Mouse (Mus musculus): ENCODE data around the gene 3425401B19Rik. TPM values are rescaled to one million over a fixed set of nuclear protein-coding genes. Genes with fewer than 3 reads are reported as not detected.

The 3425401B19Rik gene
- polyA plus RNA-seq, 1 experiment from 2014 or later: 0.22 TPM

DNA sequence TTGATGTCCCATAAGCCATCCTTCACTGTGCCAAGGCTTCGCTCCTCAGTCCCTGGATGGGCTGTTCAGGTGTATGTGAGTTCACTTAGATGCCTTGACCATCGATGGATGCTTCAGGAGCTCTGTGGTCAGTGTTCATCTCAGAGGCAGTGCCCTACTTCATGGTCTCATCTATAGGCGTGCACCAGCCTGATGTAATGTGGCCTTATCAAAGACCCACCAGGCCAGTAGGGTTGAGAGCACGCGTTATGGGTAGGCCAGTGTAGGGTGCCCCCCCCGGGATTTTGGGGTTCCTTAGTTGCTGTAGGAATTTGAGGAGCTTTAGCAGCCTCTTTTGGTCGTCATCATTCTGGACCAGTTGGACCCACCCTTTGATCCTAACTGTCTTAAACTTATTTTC, 60.3 kb downstream of the 3425401B19Rik start:
- Histone ChIP-seq H3K4me2 (no peak overlapping the region), H3K27me3 (ENCODE audit: insufficient read depth, low read length) (no peaks in the 10 kb centered on the region), H3K9me3 (ENCODE audit: low read depth, low read length) (no peaks in the 10 kb centered on the region), H3K4me3 (ENCODE audit: low read depth, low read length) (no peak overlapping the region), H3K27ac (ENCODE audit: low read depth) (no peak overlapping the region), H3K4me1 (ENCODE audit: insufficient read depth) (no peaks in the 10 kb centered on the region), H3K36me3 (ENCODE audit: insufficient read depth) (no peaks in the 10 kb centered on the region), H3K9ac (no peak overlapping the region)
- 84% methylated on average over 7 of the region's 7 CpGs for WGBS
- DNase-seq (no peak), ATAC-seq (ENCODE audit: insufficient read depth) (no peak)
- TF ChIP-seq CTCF (IDR thresholded peaks at IDR 0.05; ENCODE audit: low read depth): no peak

DNA sequence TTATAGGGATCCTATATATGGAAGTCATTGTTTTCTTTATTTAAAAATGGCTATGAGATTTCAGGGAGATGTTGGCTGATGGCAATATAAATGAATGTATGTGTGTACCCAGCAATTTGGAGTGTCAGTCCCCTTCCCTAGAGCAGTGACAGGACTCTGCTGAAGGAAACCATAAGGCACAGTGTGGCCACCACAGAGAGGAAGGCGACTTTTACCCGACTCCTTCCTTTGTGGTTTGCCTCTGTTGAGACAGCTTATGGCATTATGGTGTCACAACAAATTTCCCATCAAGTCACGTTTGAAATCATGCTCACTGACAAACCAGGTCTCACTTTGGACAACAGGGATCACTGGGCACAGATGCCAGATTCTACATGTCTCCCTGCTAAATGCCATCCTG, 60.8 kb downstream of the 3425401B19Rik start:
- Histone ChIP-seq H3K4me1 (ENCODE audit: insufficient read depth) (no peaks in the 10 kb centered on the region), H3K27me3 (ENCODE audit: insufficient read depth, low read length) (no peaks in the 10 kb centered on the region), H3K9me3 (ENCODE audit: low read depth, low read length) (no peaks in the 10 kb centered on the region), H3K4me3 (ENCODE audit: low read depth, low read length) (no peak overlapping the region), H3K9ac (no peak overlapping the region), H3K4me2 (no peak overlapping the region), H3K27ac (ENCODE audit: low read depth) (no peak overlapping the region), H3K36me3 (ENCODE audit: insufficient read depth) (no peaks in the 10 kb centered on the region)
- ATAC-seq (ENCODE audit: insufficient read depth) (no peak), DNase-seq (no peak)
- 60% methylated on average over 3 of the region's 3 CpGs for WGBS
- no peak for TF ChIP-seq CTCF (IDR thresholded peaks at IDR 0.05; ENCODE audit: low read depth)

DNA sequence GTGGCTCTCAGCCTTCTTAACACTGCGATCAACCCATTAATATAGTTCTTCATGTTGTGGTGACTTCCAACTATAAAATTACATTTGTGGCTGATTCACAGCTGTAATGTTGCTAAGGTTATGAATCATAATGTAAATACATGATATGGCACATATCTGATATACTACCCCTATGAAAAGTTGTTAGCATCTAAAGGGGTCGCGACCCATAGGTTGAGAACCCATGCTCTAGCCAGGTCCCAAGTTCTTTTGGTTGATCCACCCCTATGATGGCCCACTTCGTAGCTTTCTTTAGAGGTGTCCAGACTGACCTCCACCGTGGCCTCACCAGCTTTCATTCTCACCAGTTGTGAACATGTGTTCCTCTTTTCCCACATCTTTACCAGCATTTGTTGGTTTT, 67.8 kb downstream of the 3425401B19Rik start:
- H3K9me3 ChIP-seq (ENCODE audit: low read depth, low read length): no peaks in the 10 kb centered on the region
- H3K4me2 ChIP-seq: no peak overlapping the region
- no peak overlapping the region for H3K27ac ChIP-seq (ENCODE audit: low read depth)
- no peak overlapping the region for H3K4me3 ChIP-seq (ENCODE audit: low read depth, low read length)
- H3K27me3 ChIP-seq (ENCODE audit: insufficient read depth, low read length): no peaks in the 10 kb centered on the region
- H3K9ac ChIP-seq: no peak overlapping the region
- 91% methylated on average over 5 of the region's 5 CpGs for WGBS
- no peak for TF ChIP-seq CTCF (IDR thresholded peaks at IDR 0.05; ENCODE audit: low read depth)
- ATAC-seq (ENCODE audit: insufficient read depth) (no peak), DNase-seq (no peak)
- no peaks in the 10 kb centered on the region for H3K4me1 ChIP-seq (ENCODE audit: insufficient read depth)
- H3K36me3 ChIP-seq (ENCODE audit: insufficient read depth): no peaks in the 10 kb centered on the region

DNA sequence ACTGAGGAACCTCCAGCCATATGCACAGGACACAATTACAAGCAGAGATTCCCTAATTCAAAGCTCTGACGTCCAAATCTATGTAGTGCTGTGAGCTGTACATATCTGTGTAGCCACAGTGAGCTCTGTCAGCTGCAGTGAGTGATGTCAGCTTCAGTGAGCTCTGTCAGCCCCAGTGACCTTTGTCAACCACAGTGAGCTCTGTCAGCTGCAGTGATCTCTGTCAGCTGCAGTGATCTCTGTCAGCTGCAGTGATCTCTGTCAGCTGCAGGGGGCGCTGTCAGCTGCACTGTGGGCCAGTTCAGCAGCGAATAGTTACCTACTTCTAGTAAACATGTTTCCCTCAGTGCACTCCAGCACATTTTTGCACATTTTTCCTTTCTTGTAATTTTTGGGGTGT, 75.7 kb downstream of the 3425401B19Rik start:
- Histone ChIP-seq H3K9ac (no peak overlapping the region), H3K9me3 (ENCODE audit: low read depth, low read length) (no peaks in the 10 kb centered on the region), H3K27me3 (ENCODE audit: insufficient read depth, low read length) (0 out of 2 replicates have a peak, but pooled peaks cover 15% of the 10 kb centered on the region), H3K4me2 (no peak overlapping the region), H3K36me3 (ENCODE audit: insufficient read depth) (no peaks in the 10 kb centered on the region), H3K4me3 (ENCODE audit: low read depth, low read length) (no peak overlapping the region), H3K27ac (ENCODE audit: low read depth) (no peak overlapping the region), H3K4me1 (ENCODE audit: insufficient read depth) (no peaks in the 10 kb centered on the region)
- WGBS: 18% methylated on average over 3 of the region's 3 CpGs
- peak; percentile 76 for TF ChIP-seq CTCF (IDR thresholded peaks at IDR 0.05; ENCODE audit: low read depth)
- ATAC-seq (ENCODE audit: insufficient read depth): peak; percentile 47; the same call in 1 of the 2 replicates
- DNase-seq: peak; percentile 56

Other genes with a start within 250 kb of the 3425401B19Rik start
- 0.09 and 0.84 TPM in 2 replicates for gene Slc18a3, start 220.4 kb downstream of the 3425401B19Rik start, polyA plus RNA-seq (2014; fragmentation: Nextera tagmentation; extraction: Ambion mirVana)
- gene Chat, start 219.3 kb downstream of the 3425401B19Rik start, polyA plus RNA-seq (2014; fragmentation: Nextera tagmentation; extraction: Ambion mirVana): not detected in 2 replicates
- gene Ercc6, start 171.8 kb downstream of the 3425401B19Rik start, polyA plus RNA-seq (2014; fragmentation: Nextera tagmentation; extraction: Ambion mirVana): 18.4 and 18.8 TPM in 2 replicates
- 0.20 TPM in 1 of 2 replicates, not detected in the other for gene Prrxl1, start 85.9 kb downstream of the 3425401B19Rik start, polyA plus RNA-seq (2014; fragmentation: Nextera tagmentation; extraction: Ambion mirVana)
- gene Tmem273, start 100.7 kb upstream of the 3425401B19Rik start, polyA plus RNA-seq (2014; fragmentation: Nextera tagmentation; extraction: Ambion mirVana): 1.1 and 1.4 TPM in 2 replicates
- 0.17 TPM in 1 of 2 replicates, not detected in the other for gene Fam170b, start 148.7 kb upstream of the 3425401B19Rik start, polyA plus RNA-seq (2014; fragmentation: Nextera tagmentation; extraction: Ambion mirVana)
- gene Vstm4, start 171.5 kb upstream of the 3425401B19Rik start, polyA plus RNA-seq (2014; fragmentation: Nextera tagmentation; extraction: Ambion mirVana): 52.5 and 56.2 TPM in 2 replicates

Measured in lung, embryonic 14.5 days (tissue).